Mouse (Mus musculus) brain, embryonic 14.5 days (tissue): ENCODE measurements around the gene Ebf1. TPM values are rescaled to one million over a fixed set of nuclear protein-coding genes. Genes with fewer than 3 reads are reported as not detected.
A peak's percentile ranks its signal among the peaks of the same experiment; 100 is the strongest.

ENCODE experiments used
- DNase-seq: peaks from one replicate; pipeline ENCODE4 v3.0.0-alpha.2; 2011; ENCODE audit warnings: low read depth
- CTCF ChIP-seq: fragments of 200-500 bp; IDR thresholded peaks from 2 replicates; pipeline ENCODE4 v1.5.1; 2012; ENCODE audit warnings: inconsistent platforms, mild to moderate bottlenecking, moderate library complexity, borderline replicate concordance; ENCODE audit not compliant: insufficient read depth, insufficient read length; ENCODE audit errors: extremely low read depth
- POLR2A ChIP-seq: fragments of 200-500 bp; IDR thresholded peaks from 2 replicates; pipeline ENCODE4 v1.6.1; 2012; ENCODE audit warnings: mild to moderate bottlenecking, inconsistent platforms, borderline replicate concordance; ENCODE audit not compliant: poor library complexity, insufficient read depth, insufficient read length, severe bottlenecking; ENCODE audit errors: extremely low read depth
- polyA plus RNA-seq: library from polyadenylated mRNA; depleted of rRNA; stranded (reverse); fragments of >200 nt; gene quantifications from 2 replicates; pipeline ENCODE4 v1.2.3, GENCODE M21; 2012

Gene Ebf1
- polyA plus RNA-seq, 1 experiment = 53.1 TPM

DNA sequence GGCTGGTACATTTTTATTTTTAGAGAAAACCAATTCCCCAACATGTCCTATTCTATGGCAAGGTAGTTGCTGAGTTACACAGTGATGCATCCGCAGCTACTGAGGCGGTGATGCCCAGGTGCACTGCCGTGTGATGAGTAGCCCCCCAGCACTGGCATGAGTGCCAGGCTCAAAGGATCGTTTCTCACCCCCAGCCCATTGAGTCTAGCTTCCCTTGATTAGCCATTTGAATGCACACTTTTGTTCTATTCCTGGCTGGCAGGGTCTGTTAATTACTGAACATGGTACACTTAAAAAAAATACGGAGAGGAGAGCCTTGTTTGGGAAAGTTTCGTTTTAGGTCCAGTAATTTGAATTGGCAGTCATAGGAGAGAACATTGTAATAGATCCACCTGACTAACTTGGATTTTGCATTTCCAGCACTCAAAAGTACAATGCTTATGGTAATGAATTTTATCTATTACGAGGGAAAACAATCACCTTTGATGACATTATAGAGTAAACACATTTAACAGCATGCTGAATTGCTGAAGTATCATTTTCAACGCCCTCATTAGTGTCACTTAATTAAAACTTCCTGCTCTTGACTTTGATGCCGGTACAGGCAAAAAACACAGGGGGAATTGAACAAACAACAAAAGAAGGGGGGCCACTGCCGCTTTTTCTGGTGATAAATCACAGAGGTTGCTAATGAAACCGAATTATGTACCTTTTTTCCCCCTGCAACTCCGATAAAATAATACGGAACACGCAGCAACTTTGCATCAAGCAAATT, 167.3 kb downstream of the Ebf1 start:
- DNase-seq = peak; percentile 84

DNA sequence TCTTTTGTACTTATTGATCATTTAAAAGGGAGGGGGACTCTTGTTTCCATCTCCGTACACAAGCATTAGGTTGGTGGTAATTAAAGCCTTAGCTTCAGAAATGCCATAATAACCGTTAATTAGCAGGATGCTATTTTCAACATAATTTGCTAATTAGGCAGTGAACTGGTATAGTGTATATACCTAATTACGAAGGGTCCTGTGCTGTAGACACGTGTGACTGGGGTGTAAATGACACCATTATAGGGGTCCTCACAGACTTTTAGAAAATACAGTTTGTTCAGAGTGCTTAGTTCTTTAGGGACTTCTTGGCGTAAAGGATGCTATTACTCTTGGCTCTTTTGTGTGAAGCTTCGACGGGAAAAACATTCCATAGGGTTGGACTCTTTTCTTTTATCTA, 167.9 kb downstream of the Ebf1 start:
- peak; percentile 87 for DNase-seq
- no peak for TF ChIP-seq POLR2A
- TF ChIP-seq CTCF = no peak

More for the DNA sequence above, 167.3 kb downstream of the Ebf1 start:
- TF ChIP-seq CTCF = no peak
- TF ChIP-seq POLR2A = no peak

DNA sequence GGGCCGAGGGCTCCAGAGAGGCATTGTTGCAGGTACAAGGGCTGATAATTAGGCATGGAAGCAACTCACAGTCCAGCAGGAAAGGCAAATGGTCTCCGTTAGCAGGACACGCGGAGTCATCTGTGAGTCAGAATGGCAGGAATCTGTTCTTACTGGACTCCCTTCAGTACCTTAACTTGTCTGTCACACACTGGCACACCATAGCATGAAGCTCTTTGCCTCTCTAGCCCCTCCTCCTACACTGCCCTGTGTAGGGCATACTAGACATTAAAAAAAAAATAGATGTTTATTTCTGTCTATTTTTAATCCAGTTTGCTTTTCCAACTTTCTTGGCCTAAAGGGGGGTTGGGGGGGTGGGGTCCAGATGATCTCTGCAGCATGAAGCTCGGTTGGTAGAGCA, 168.4 kb downstream of the Ebf1 start:
- TF ChIP-seq CTCF = no peak
- no peak for TF ChIP-seq POLR2A
- DNase-seq = no peak

DNA sequence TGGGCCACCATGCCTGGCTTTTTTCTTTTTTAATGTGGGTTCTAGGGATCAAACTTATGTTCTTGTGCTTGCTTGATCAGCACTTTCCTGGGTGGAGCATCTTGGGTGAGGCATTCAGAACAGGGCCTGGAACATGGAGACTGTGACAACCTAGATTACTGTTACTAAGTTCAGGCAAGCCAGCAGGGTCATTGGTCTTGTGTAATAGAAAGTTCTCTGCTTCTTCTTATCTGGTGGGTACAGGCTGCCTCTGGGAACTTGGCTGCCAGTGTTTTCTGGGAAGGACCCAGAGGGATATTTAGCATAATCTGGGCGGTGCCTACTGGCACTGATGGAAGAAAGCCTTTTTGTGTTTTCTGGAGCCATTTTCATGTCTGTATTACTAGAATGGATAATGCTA, 170.9 kb downstream of the Ebf1 start:
- no peak for TF ChIP-seq POLR2A
- no peak for TF ChIP-seq CTCF

DNA sequence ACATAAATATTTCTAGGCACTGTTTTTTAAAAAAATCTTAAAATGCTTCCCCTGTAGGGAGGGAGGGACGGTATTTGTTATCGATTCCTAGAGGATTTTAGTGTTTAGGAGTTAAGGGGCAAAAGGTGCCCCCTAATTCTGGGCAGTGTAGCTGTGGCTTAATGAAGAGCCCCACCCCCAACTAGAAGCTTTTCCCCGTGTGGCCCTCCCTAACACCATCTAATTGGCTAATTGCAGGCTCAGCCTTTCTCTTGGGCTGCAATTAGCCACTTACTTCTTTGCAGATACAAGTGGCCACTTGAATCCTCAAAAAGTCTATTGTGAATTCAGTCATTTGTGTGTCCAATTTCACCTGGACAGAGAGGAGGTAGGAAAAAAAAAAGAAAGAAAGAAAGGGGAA, 175.7 kb downstream of the Ebf1 start:
- peak; percentile 68 for DNase-seq

More for the DNA sequence above, 170.9 kb downstream of the Ebf1 start:
- no peak for DNase-seq

DNA sequence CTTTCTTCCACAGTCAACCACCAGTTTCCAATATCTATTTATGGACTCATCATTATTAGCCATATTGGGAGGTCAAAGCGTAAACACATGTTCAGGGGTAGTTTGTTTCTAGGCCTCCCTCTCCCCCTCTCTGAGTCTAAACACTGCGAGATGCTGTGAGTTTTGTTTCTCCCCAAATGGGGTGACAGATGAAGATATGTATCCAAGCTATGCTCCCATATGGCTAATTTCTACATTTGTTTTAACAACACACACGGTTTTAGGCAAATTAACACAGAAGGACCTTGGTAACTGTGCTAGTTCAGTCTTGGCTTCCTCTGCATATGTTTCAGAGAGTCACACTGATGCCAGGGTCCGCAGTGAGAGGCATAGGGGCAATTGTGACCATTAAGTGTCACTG, 177.8 kb downstream of the Ebf1 start:
- no peak for TF ChIP-seq CTCF
- no peak for TF ChIP-seq POLR2A
- peak; percentile 69 for DNase-seq

More for the DNA sequence above, 175.7 kb downstream of the Ebf1 start:
- TF ChIP-seq CTCF (no peak), POLR2A (no peak)

DNA sequence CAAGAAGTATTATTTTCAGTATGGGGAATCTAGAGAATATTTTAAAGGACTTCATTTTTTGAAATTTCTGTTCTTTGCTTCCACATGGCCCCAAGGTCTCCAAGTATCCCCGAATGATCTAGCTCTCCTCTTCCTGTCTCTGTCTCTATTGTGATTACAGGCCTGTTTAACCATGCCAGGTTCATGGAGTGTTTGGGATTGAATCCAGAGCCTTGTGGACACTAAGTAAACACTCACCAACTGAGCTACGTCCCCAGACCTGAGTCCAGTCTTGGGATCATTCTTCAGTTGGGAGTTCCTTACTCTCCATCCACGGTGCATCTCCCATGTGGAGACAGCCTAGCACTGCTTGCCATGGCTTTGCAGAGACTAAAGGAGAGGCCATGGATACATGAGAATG, 178.7 kb downstream of the Ebf1 start:
- no peak for DNase-seq
- TF ChIP-seq POLR2A (no peak), CTCF (no peak)

DNA sequence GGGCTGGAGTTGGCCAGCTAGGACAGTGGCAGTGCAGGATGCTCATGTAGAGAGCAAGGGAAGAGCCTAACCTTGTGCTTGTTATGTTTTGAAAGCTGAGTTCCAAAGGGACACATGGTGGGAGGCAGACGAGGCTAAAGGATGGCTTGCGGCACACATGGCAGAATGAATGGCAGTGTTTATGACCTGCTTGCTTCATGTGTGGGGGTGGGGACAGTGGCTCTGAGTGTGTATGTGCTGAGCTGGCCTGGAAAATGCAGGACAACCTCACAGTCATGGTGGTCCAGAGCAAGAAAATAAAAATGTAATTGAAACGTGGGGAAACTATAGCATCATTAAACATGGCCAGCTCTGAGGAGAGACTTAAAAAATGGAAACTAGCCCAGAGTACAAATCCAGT, 181.2 kb downstream of the Ebf1 start:
- TF ChIP-seq CTCF (no peak), POLR2A (no peak)
- DNase-seq = no peak

DNA sequence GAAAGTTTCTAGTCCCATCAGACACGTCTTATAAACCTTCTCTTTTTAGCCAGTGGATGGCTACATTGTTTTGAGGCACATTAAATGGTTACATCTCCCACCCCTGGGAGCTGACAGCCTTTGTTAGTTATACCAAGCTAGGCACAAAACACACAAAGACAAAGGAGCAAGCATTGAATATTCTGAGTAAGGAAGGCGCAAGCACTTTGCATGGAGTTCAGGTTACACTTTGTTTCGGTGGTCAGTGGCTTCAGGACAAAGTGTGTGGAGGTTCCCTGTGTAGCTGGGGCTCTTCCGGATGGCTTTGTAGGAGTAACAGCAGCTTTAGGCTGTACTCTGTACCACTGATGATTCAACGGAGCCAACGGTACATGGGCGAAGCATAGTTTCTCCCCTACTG, 186.9 kb downstream of the Ebf1 start:
- no peak for DNase-seq
- TF ChIP-seq POLR2A (no peak), CTCF (no peak)

DNA sequence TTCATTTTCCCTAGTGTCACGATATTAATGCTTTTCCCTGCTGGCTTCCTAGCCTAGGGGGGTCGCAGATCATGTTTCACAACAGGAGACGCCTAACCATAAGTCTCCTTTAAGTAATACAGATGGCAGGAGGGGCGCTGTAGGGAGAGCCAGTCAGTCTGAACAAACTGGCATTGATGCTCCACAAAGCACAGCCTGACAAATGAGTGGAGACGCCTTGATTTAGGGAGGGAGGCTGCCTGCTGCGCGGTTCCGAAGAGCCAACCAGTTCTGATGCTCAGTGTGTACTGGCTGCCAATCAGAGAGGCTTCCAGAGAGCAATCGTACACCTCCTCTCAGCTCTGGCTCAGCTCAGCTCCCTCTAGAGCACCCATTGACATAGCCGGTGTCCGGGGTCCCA, 189.5 kb downstream of the Ebf1 start:
- peak; percentile 80 for DNase-seq
- TF ChIP-seq POLR2A = no peak
- no peak for TF ChIP-seq CTCF

DNA sequence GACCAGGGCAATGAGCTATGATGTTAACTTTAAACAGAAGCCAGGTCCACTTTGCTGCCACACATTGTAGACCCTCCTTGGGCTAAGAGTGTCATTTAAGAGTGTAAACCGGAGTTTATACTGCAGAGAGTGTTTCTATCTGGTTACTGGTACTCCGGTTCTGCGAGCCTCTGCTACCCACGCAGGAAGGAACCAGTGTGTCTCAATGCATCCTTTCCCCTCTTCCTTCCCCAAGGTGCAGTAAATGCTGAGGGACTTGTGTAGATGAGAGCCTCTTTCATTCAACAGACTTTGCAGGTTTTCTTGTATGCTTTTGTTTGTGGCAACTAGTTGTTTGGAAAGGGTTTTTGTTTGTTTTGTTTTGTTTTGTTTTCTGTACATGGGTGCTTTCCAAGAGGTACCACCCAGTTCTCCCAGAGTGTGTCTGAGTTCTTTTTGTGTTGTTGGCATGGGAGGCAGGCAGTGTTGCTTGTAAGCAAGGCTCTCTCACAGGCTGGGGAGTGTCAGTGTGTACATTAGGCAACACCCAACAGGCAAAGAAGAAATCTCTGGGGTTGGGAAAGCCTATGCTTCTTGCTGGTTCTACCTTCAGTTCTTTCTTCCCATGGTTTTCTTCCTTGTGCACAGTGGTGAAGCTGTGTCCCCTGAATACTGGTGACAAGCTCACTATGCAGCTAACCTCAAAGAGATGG, 191.9 kb downstream of the Ebf1 start:
- TF ChIP-seq POLR2A (no peak), CTCF (no peak)
- no peak for DNase-seq
